Mouse (Mus musculus): Measurements from ENCODE around the gene Adcy2.

Adcy2 gene

GRCm38 (mm10) chr13:68998918-68999801 lies at the start of gene Adcy2:
TSS of gene Adcy2 (minus strand) at chr13:68999541.
- no peak for DNase-seq

- DNase-seq: no peak
Observed at GRCm38 (mm10) chr13:69036991-69037597, 37.8 kb upstream of the Adcy2 start.

- no peak for DNase-seq
Observed at GRCm38 (mm10) chr13:69034621-69035020, 35.3 kb upstream of the Adcy2 start.

- no peak for DNase-seq
Observed at GRCm38 (mm10) chr13:69033532-69033931, 34.2 kb upstream of the Adcy2 start.

GRCm38 (mm10) chr13:69029078-69029757 lies 29.9 kb upstream of the Adcy2 start:
- no peak for DNase-seq

GRCm38 (mm10) chr13:69024964-69025363 lies 25.6 kb upstream of the Adcy2 start:
- no peak for DNase-seq

GRCm38 (mm10) chr13:69023239-69023638 lies 23.9 kb upstream of the Adcy2 start:
- no peak for DNase-seq

DNA sequence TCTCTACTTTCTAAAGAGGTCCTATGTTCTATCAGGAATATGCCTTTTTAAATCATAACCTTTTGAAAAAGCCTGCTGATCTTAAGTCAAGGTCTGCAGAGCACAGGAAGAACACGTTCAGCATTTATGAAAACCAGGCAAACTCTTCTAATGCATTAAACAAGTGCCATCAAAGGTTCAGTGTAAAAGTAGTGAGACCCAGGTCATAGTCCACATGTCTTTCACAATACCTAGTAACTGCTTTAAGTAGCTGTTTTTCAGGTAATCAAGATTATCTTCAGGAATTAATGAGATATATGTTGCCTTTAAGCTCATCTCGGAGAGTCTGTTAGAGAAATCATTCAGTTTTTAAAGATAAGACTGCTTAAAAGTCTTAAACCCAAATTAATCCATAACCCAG lies 21.2 kb upstream of the Adcy2 start:
- no peak for DNase-seq

DNA sequence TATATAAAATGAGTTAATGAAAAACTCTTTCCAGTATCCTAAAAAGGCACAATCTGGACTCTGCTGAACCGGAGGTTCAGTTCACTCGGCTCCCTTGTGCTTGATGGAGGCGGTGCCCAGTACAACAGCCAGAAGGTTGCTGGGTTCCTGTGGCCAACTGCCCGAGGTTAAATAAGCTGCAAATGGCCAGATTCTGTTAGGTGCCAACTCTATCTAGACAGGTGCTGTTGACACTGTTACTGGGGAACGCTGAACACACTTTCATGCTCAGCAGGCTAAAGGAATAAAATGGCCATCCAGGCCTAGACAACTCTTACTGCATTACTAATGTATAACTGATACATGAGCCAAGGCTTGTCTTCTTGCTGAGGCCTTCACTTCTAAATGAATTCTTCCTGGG lies 7.6 kb upstream of the Adcy2 start:
- DNase-seq: no peak

DNA sequence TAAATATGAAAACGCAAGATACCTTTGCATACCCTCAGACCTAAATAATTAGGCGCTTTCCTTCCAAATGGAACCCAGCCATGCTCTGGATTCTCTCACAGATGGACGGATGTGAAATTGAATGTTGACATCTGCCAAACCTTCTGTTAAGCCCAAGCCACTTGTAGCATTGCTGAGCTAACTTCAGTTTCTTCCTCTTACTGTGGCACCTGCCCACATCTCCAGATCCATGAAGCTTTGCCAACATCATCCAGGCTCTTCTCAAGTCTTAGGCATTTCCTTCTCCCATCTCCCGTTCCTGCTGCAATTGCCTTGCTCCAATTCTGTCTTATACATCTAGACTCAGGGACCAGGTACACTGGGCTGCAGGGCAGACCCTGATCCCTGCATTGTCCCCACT lies 6.8 kb upstream of the Adcy2 start:
- DNase-seq: no peak

GRCm38 (mm10) chr13:69004406-69004805 lies 5.1 kb upstream of the Adcy2 start:
- no peak for DNase-seq

- no peak for DNase-seq
Observed at GRCm38 (mm10) chr13:69002631-69003030, 3.3 kb upstream of the Adcy2 start.

- DNase-seq: no peak
Observed at GRCm38 (mm10) chr13:69002173-69002572, 2.8 kb upstream of the Adcy2 start.

DNA sequence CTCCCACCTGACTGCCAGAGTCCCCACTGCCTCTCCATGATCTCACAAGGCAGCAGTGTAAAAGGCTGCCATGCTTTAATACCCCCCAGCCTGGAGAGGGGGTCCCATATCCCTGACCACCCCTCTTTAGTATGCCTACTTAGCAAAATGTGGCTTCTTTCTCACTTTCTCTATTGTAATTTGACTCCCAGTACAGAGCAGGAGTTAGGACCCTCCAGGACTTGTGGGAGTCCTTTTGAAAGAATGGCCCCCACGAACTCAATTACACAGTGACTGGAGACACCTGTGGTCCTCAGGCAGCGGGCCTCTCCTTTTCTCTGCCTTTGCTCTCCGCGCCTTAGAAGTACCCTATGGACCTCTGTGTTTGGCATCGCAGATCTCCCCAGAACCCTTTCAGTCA lies 485 bp upstream of the Adcy2 start:
- no peak for DNase-seq

DNA sequence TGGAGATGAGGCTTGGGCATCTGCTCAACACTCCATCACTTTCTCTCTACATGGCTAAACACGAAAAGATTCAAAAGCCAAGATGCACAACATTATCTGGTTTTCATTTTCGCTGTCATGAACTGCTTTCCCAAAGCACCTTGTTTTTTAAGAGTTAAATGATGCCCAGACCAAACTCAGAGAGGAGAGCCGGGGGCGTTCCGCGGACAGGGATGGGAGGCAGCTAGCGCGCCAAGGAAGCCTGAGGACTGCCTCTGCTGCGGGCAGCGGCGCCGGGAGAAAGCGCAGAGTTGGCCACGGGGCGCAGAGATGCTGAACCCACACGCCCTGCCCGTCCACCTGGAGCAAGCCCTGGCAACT lies 803 bp downstream of the Adcy2 start:
- no peak for DNase-seq

GRCm38 (mm10) chr13:68997821-68998551 lies 1.4 kb downstream of the Adcy2 start:
- DNase-seq: no peak

- DNase-seq: no peak
Observed at GRCm38 (mm10) chr13:68997386-68997785, 2.0 kb downstream of the Adcy2 start.

- no peak for DNase-seq
Observed at GRCm38 (mm10) chr13:68996661-68997060, 2.7 kb downstream of the Adcy2 start.

- DNase-seq: no peak
Observed at GRCm38 (mm10) chr13:68985789-68986188, 13.6 kb downstream of the Adcy2 start.

DNA sequence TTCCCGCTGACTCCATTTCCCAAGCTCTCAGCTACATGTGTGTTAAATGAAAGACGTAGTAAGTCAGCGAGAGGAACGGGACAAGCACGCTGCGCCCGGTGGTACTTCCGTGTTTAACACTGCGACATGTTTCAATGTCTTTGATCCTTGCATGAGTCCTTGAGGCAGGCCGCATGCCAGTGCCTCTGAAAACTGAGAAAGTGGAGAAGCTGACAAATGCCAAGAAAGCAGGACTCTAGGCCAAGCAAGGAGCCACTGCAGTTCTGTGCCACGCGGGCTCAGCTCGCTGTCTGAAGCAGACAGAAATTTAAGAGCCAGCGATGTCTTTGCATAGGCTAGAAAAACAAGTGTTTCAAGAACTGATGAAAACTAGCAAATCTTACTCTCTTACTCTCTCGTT lies 15.3 kb downstream of the Adcy2 start:
- no peak for DNase-seq

- no peak for DNase-seq
Observed at GRCm38 (mm10) chr13:68981048-68981447, 18.3 kb downstream of the Adcy2 start.

GRCm38 (mm10) chr13:68973143-68973542 lies 26.2 kb downstream of the Adcy2 start:
- DNase-seq: no peak

DNA sequence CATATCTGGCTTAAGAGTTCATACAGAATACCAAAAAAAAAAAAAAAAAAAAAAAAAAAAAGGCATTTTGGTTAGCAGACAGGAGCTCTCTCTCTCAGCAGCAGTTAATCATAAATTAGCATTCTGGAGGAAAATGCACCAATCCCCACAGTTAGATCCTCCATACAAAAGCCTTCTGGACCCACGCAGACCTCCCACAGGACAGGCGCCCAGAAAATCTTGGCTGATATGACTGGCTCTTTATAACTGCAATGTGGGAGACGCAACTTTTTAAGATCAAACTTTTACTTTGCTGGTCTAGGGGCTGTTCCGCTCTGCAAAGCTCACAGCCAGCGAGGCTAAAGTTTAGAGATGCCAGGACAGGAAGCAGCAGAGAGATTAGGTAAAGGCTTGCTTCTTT lies 37.8 kb downstream of the Adcy2 start:
- DNase-seq: no peak

All from thymus, adult 18-20 months (tissue).